In genomic region chr11:95042096-95042495, GRCm38 (mm10) we compare ENCODE assay signal across 8 mouse cellular contexts. TPM values are rescaled to one million over a fixed set of nuclear protein-coding genes. Genes with fewer than 3 reads are reported as not detected.
DNase-seq lines count a peak whose midpoint lies in the region; ATAC-seq and TF ChIP-seq lines count a peak whose summit lies in the region.

No protein-coding gene starts in this region.

- H3K27ac ChIP-seq in heart, embryonic 11.5 days (ENCODE audit: low read depth, low read length): no peak overlapping the region
- peak overlapping the region; percentile 68 for H3K27ac ChIP-seq in kidney, embryonic 15.5 days

- peak overlapping the region; percentile 78 for H3K4me2 ChIP-seq in heart, embryonic 11.5 days
- H3K4me2 ChIP-seq in kidney, embryonic 15.5 days: peak overlapping the region; percentile 92

- H3K36me3 ChIP-seq in erythroblast, embryonic 14.5 days (ENCODE audit: control insufficient read depth): peaks cover 24% of the 10 kb centered on the region
- H3K36me3 ChIP-seq in heart, embryonic 11.5 days (ENCODE audit: control insufficient read depth, insufficient read depth, low read length): peaks cover under 1% of the 10 kb centered on the region; the same call in 1 of the 2 replicates
- peaks cover 31% of the 10 kb centered on the region; the same call in 1 of the 2 replicates for H3K36me3 ChIP-seq in kidney, embryonic 15.5 days

- TF ChIP-seq POLR2A in brain, embryonic 14.5 days (IDR thresholded peaks at IDR 0.05; ENCODE audit: borderline replicate concordance, extremely low read depth, insufficient read depth, insufficient read length, poor library complexity, severe bottlenecking): no peak

- WGBS in heart, embryonic 11.5 days (ENCODE audit: insufficient replicate concordance): under 1% methylated on average over 11 of the region's 11 CpGs
- WGBS in kidney, embryonic 15.5 days: 0% methylated on average over 11 of the region's 11 CpGs

- H3K27me3 ChIP-seq in erythroblast, embryonic 14.5 days (ENCODE audit: control insufficient read depth): no peaks in the 10 kb centered on the region
- peaks cover 9% of the 10 kb centered on the region; the same call in 1 of the 2 replicates for H3K27me3 ChIP-seq in heart, embryonic 11.5 days (ENCODE audit: control insufficient read depth, insufficient read depth, low read length)
- H3K27me3 ChIP-seq in kidney, embryonic 15.5 days: no peaks in the 10 kb centered on the region

- peak; percentile 71 for TF ChIP-seq CTCF in brain, embryonic 14.5 days (IDR thresholded peaks at IDR 0.05; ENCODE audit: borderline replicate concordance, extremely low read depth, insufficient read depth, insufficient read length)

- peaks cover 44% of the 10 kb centered on the region for H3K4me1 ChIP-seq in erythroblast, embryonic 14.5 days (ENCODE audit: control insufficient read depth)
- H3K4me1 ChIP-seq in heart, embryonic 11.5 days (ENCODE audit: control insufficient read depth, insufficient read depth, low read length): peaks cover 8% of the 10 kb centered on the region
- peaks cover 37% of the 10 kb centered on the region for H3K4me1 ChIP-seq in kidney, embryonic 15.5 days

- H3K4me3 ChIP-seq in erythroblast, embryonic 14.5 days (replicated peaks): peak overlapping the region; percentile 87
- peak overlapping the region; percentile 43 for H3K4me3 ChIP-seq in heart, embryonic 11.5 days (ENCODE audit: low read depth, low read length)
- H3K4me3 ChIP-seq in kidney, embryonic 15.5 days (replicated peaks): peak overlapping the region; percentile 90

- H3K9ac ChIP-seq in heart, embryonic 11.5 days (ENCODE audit: low read depth, low read length): peak overlapping the region; percentile 44; the same call in 1 of the 2 replicates
- H3K9ac ChIP-seq in kidney, embryonic 15.5 days: peak overlapping the region; percentile 19; the same call in 1 of the 2 replicates

- peak; percentile 59 for DNase-seq in CD4-positive helper T cell, adult 2 months (ENCODE audit: low read depth, low spot score)
- DNase-seq in brain, embryonic 14.5 days (ENCODE audit: low read depth): peak; percentile 91
- DNase-seq in liver: peak; percentile 86
- DNase-seq in spleen, postnatal 36 days (ENCODE audit: low spot score in 2 of 2): peak; percentile 52 to 64

- no peaks in the 10 kb centered on the region for H3K9me3 ChIP-seq in erythroblast, embryonic 14.5 days (ENCODE audit: control insufficient read depth, low read length)
- H3K9me3 ChIP-seq in heart, embryonic 11.5 days (replicated peaks; ENCODE audit: control insufficient read depth, low read length): no peaks in the 10 kb centered on the region
- H3K9me3 ChIP-seq in kidney, embryonic 15.5 days (replicated peaks): no peaks in the 10 kb centered on the region

- ATAC-seq in heart, embryonic 11.5 days (replicated peaks; ENCODE audit: insufficient number of reproducible peaks, low FRiP score, low TSS enrichment): no peak
- ATAC-seq in kidney, embryonic 15.5 days (replicated peaks; ENCODE audit: low FRiP score): no peak
- peak; percentile 48; the same call in 1 of the 2 replicates for ATAC-seq in monocyte, adult 5-6 weeks (replicated peaks; ENCODE audit: insufficient number of reproducible peaks, low FRiP score, low TSS enrichment, poor library complexity, severe bottlenecking)

RNA-seq across cellular contexts. Expression of gene Pdk2, which starts 0.9 kb away (rescaled TPM):
- 17.9 and 26.1 TPM in 2 replicates for polyA plus RNA-seq in brain, embryonic 14.5 days (2012; rRNA removed)
- 4.0 and 7.2 TPM in 2 replicates for polyA plus RNA-seq in erythroblast, embryonic 14.5 days (2012)
- polyA plus RNA-seq in heart, embryonic 11.5 days (2014; fragmentation: Nextera tagmentation; extraction: Ambion mirVana): 45.6 and 53.0 TPM in 2 replicates
- polyA plus RNA-seq in kidney, embryonic 15.5 days (2015; fragmentation: Nextera tagmentation; extraction: Ambion mirVana): 49.4 and 56.2 TPM in 2 replicates
- total RNA-seq in monocyte, adult 5-6 weeks (2017): 2.8 to 14.5 TPM (median 4.8 TPM) in 3 replicates

RNA-seq across cellular contexts. Expression of gene Samd14, which starts 32.4 kb away (rescaled TPM):
- 141 and 186 TPM in 2 replicates for polyA plus RNA-seq in brain, embryonic 14.5 days (2012; rRNA removed)
- polyA plus RNA-seq in erythroblast, embryonic 14.5 days (2012): 123 and 135 TPM in 2 replicates
- polyA plus RNA-seq in heart, embryonic 11.5 days (2014; fragmentation: Nextera tagmentation; extraction: Ambion mirVana): 16.0 and 16.3 TPM in 2 replicates
- 16.9 and 21.2 TPM in 2 replicates for polyA plus RNA-seq in kidney, embryonic 15.5 days (2015; fragmentation: Nextera tagmentation; extraction: Ambion mirVana)
- total RNA-seq in monocyte, adult 5-6 weeks (2017): 0.38 to 1.5 TPM in 2 of 3 replicates, not detected in the other

RNA-seq across cellular contexts. Expression of gene Itga3, which starts 34.5 kb away (rescaled TPM):
- polyA plus RNA-seq in brain, embryonic 14.5 days (2012; rRNA removed): 23.4 and 29.3 TPM in 2 replicates
- polyA plus RNA-seq in erythroblast, embryonic 14.5 days (2012): 0.01 and 0.03 TPM in 2 replicates
- polyA plus RNA-seq in heart, embryonic 11.5 days (2014; fragmentation: Nextera tagmentation; extraction: Ambion mirVana): 8.5 and 9.7 TPM in 2 replicates
- 21.0 and 22.9 TPM in 2 replicates for polyA plus RNA-seq in kidney, embryonic 15.5 days (2015; fragmentation: Nextera tagmentation; extraction: Ambion mirVana)
- 0.75 to 1.2 TPM (median 0.97 TPM) in 3 replicates for total RNA-seq in monocyte, adult 5-6 weeks (2017)

RNA-seq across cellular contexts. Expression of gene Ppp1r9b, which starts 51.3 kb away (rescaled TPM):
- 37.9 and 81.2 TPM in 2 replicates for polyA plus RNA-seq in brain, embryonic 14.5 days (2012; rRNA removed)
- polyA plus RNA-seq in erythroblast, embryonic 14.5 days (2012): 29.1 and 31.4 TPM in 2 replicates
- polyA plus RNA-seq in heart, embryonic 11.5 days (2014; fragmentation: Nextera tagmentation; extraction: Ambion mirVana): 11.4 and 16.3 TPM in 2 replicates
- polyA plus RNA-seq in kidney, embryonic 15.5 days (2015; fragmentation: Nextera tagmentation; extraction: Ambion mirVana): 10.0 and 10.6 TPM in 2 replicates
- total RNA-seq in monocyte, adult 5-6 weeks (2017): 127 to 216 TPM (median 141 TPM) in 3 replicates
